Comparison of ENCODE assay signal across 19 mouse cellular contexts in the genomic region with DNA sequence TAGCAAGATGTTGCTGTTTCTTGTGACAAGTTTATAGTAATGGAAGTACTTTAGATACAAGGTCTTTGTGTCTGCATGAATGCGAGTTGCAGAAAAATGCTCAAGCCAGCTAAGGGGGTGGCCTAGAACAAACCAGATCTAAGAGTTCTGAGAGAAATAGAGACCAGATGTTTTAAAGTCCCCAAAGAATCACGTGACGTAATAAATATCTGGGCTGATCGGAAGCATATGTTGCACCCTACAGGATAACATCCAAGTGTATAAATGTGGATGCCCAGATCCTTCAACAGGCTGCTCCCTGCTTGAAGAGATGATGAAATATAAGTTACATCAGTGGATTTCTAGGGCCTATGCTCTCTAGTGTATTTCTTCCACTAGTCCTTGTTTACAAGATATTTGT.
DNase-seq lines count a peak whose midpoint lies in the region; ATAC-seq lines count a peak whose summit lies in the region.
"Had no signal": no experiment of that assay in that cellular context is flagged by ENCODE, and none has a peak within 500 bp of the region (broad histone marks: within the 10 kb centered on the region; RNA-seq: fewer than 3 reads in every experiment).

No protein-coding gene starts in this region.

- no peaks in the 10 kb centered on the region for H3K27me3 ChIP-seq in hindbrain, embryonic 11.5 days (ENCODE audit: control insufficient read depth, insufficient read depth, low read length)
- H3K27me3 ChIP-seq in hindbrain, embryonic 13.5 days = no peaks in the 10 kb centered on the region
- H3K27me3 ChIP-seq in neural tube, embryonic 11.5 days (ENCODE audit: control insufficient read depth, insufficient read depth, low read length) = no peaks in the 10 kb centered on the region
- H3K27me3 ChIP-seq in limb, embryonic 10.5 days (ENCODE audit: low read depth, poor library complexity, severe bottlenecking) = no peaks in the 10 kb centered on the region
- no peaks in the 10 kb centered on the region for H3K27me3 ChIP-seq in midbrain, embryonic 14.5 days (ENCODE audit: control insufficient read depth, insufficient read depth, low read length)
- H3K27me3 ChIP-seq: CH12.LX; liver, embryonic 15.5 days had no signal

- ATAC-seq in hindbrain, embryonic 11.5 days (ENCODE audit: low FRiP score) = no peak
- no peak for ATAC-seq in hindbrain, embryonic 13.5 days (ENCODE audit: low FRiP score)
- ATAC-seq in neural tube, embryonic 11.5 days (ENCODE audit: insufficient read depth, low FRiP score, low TSS enrichment) = no peak
- ATAC-seq in midbrain, embryonic 14.5 days (ENCODE audit: low FRiP score, low TSS enrichment) = no peak
- ATAC-seq: forebrain, embryonic 14.5 days had no signal

- no peaks in the 10 kb centered on the region for H3K9me3 ChIP-seq in hindbrain, embryonic 11.5 days (ENCODE audit: control insufficient read depth, low read length)
- no peaks in the 10 kb centered on the region for H3K9me3 ChIP-seq in hindbrain, embryonic 13.5 days
- H3K9me3 ChIP-seq in neural tube, embryonic 11.5 days (ENCODE audit: control insufficient read depth, low read length) = no peaks in the 10 kb centered on the region
- H3K9me3 ChIP-seq in limb, embryonic 10.5 days (replicated peaks) = no peaks in the 10 kb centered on the region
- no peaks in the 10 kb centered on the region for H3K9me3 ChIP-seq in midbrain, embryonic 14.5 days (ENCODE audit: control insufficient read depth, low read length)
- H3K9me3 ChIP-seq: heart, embryonic 10.5 days; liver, embryonic 15.5 days had no signal

- no peaks in the 10 kb centered on the region for H3K4me1 ChIP-seq in hindbrain, embryonic 11.5 days (replicated peaks; ENCODE audit: control insufficient read depth, insufficient read depth, low read length)
- H3K4me1 ChIP-seq in hindbrain, embryonic 13.5 days (replicated peaks) = no peaks in the 10 kb centered on the region
- no peaks in the 10 kb centered on the region for H3K4me1 ChIP-seq in neural tube, embryonic 11.5 days (ENCODE audit: control insufficient read depth, insufficient read depth, low read length)
- H3K4me1 ChIP-seq in limb, embryonic 10.5 days = peaks cover 56% of the 10 kb centered on the region
- no peaks in the 10 kb centered on the region for H3K4me1 ChIP-seq in midbrain, embryonic 14.5 days (ENCODE audit: control insufficient read depth, insufficient read depth, low read length)
- H3K4me1 ChIP-seq: liver, embryonic 15.5 days had no signal

- H3K9ac ChIP-seq in hindbrain, embryonic 11.5 days (ENCODE audit: low read depth, low read length) = no peak overlapping the region
- no peak overlapping the region for H3K9ac ChIP-seq in hindbrain, embryonic 13.5 days
- H3K9ac ChIP-seq in neural tube, embryonic 11.5 days (ENCODE audit: low read length) = no peak overlapping the region
- H3K9ac ChIP-seq in midbrain, embryonic 14.5 days (replicated peaks; ENCODE audit: low read length) = no peak overlapping the region
- H3K9ac ChIP-seq: hindbrain, embryonic 14.5 days; liver, embryonic 15.5 days had no signal

- peak; percentile 12 for DNase-seq in hindbrain, embryonic 11.5 days (ENCODE audit: low spot score)
- DNase-seq in neural tube, embryonic 11.5 days (ENCODE audit: low spot score) = peak; percentile 22
- no peak for DNase-seq in neural tube, embryonic 10.5 days (ENCODE audit: extremely low spot score, low spot score)
- DNase-seq in limb, embryonic 10.5 days (ENCODE audit: low spot score) = peak; percentile 59
- no peak for DNase-seq in urinary bladder, postnatal 14 days (ENCODE audit: low spot score)
- no peak for DNase-seq in midbrain, embryonic 14.5 days
- no peak for DNase-seq in cerebellum, adult 8-10 months
- DNase-seq: adrenal gland, adult 8-10 months; cerebellum, postnatal 14 days; heart, postnatal 10 days; kidney, adult 11 months; kidney, postnatal 36 days; thymus, postnatal 4 days had no signal

- no peak overlapping the region for H3K27ac ChIP-seq in hindbrain, embryonic 11.5 days (ENCODE audit: low read depth, low read length)
- no peak overlapping the region for H3K27ac ChIP-seq in hindbrain, embryonic 13.5 days
- H3K27ac ChIP-seq in neural tube, embryonic 11.5 days (ENCODE audit: low read depth, low read length) = no peak overlapping the region
- peak overlapping the region; percentile 81 for H3K27ac ChIP-seq in limb, embryonic 10.5 days
- no peak overlapping the region for H3K27ac ChIP-seq in midbrain, embryonic 14.5 days (replicated peaks; ENCODE audit: low read depth, low read length)
- H3K27ac ChIP-seq: heart, embryonic 10.5 days; hindbrain, embryonic 14.5 days; liver, embryonic 15.5 days had no signal

- no peak overlapping the region for H3K4me3 ChIP-seq in hindbrain, embryonic 11.5 days (ENCODE audit: low read depth, low read length)
- H3K4me3 ChIP-seq in hindbrain, embryonic 13.5 days = no peak overlapping the region
- H3K4me3 ChIP-seq in neural tube, embryonic 11.5 days (ENCODE audit: low read depth, low read length) = no peak overlapping the region
- no peak overlapping the region for H3K4me3 ChIP-seq in limb, embryonic 10.5 days
- no peak overlapping the region for H3K4me3 ChIP-seq in midbrain, embryonic 14.5 days (replicated peaks; ENCODE audit: low read depth, low read length)
- H3K4me3 ChIP-seq: heart, embryonic 10.5 days; liver, embryonic 15.5 days had no signal

- H3K4me2 ChIP-seq in hindbrain, embryonic 11.5 days (replicated peaks; ENCODE audit: low read depth, low read length) = no peak overlapping the region
- H3K4me2 ChIP-seq in hindbrain, embryonic 13.5 days = no peak overlapping the region
- H3K4me2 ChIP-seq in neural tube, embryonic 11.5 days (ENCODE audit: low read depth) = no peak overlapping the region
- no peak overlapping the region for H3K4me2 ChIP-seq in midbrain, embryonic 14.5 days (ENCODE audit: low read length)
- H3K4me2 ChIP-seq: hindbrain, embryonic 14.5 days; liver, embryonic 15.5 days had no signal

- H3K36me3 ChIP-seq in hindbrain, embryonic 11.5 days (ENCODE audit: control insufficient read depth, insufficient read depth, low read length) = no peaks in the 10 kb centered on the region
- no peaks in the 10 kb centered on the region for H3K36me3 ChIP-seq in hindbrain, embryonic 13.5 days
- H3K36me3 ChIP-seq in neural tube, embryonic 11.5 days (ENCODE audit: control insufficient read depth, insufficient read depth, low read length) = no peaks in the 10 kb centered on the region
- peaks cover 7% of the 10 kb centered on the region for H3K36me3 ChIP-seq in limb, embryonic 10.5 days
- no peaks in the 10 kb centered on the region for H3K36me3 ChIP-seq in midbrain, embryonic 14.5 days (ENCODE audit: control insufficient read depth, insufficient read depth, low read length)
- H3K36me3 ChIP-seq: heart, embryonic 10.5 days; liver, embryonic 15.5 days had no signal

- 82% methylated on average over 4 of the region's 4 CpGs for WGBS in hindbrain, embryonic 11.5 days
- WGBS in hindbrain, embryonic 13.5 days = 79% methylated on average over 4 of the region's 4 CpGs
- WGBS in neural tube, embryonic 11.5 days = 58% methylated on average over 4 of the region's 4 CpGs
- 25% methylated on average over 4 of the region's 4 CpGs for WGBS in limb, embryonic 10.5 days
- 92% methylated on average over 4 of the region's 4 CpGs for WGBS in midbrain, embryonic 14.5 days

Comparison
In these comparisons a context has a peak if more than half of its experiments do, and no peak if none do; other contexts are left out.
1. DNase-seq: peak in hindbrain, embryonic 11.5 days (single experiment), neural tube, embryonic 11.5 days (single experiment) and limb, embryonic 10.5 days (single experiment); none in neural tube, embryonic 10.5 days (single experiment), urinary bladder, postnatal 14 days (single experiment), midbrain, embryonic 14.5 days (single experiment) and cerebellum, adult 8-10 months (single experiment).